Mouse (Mus musculus): ENCODE measurements around the gene Eif3f. TPM values are rescaled to one million over a fixed set of nuclear protein-coding genes. Genes with fewer than 3 reads are reported as not detected.

Eif3f gene
- total and polyA plus RNA-seq, 3 experiments, result 145 to 283 (median 226) TPM

DNA sequence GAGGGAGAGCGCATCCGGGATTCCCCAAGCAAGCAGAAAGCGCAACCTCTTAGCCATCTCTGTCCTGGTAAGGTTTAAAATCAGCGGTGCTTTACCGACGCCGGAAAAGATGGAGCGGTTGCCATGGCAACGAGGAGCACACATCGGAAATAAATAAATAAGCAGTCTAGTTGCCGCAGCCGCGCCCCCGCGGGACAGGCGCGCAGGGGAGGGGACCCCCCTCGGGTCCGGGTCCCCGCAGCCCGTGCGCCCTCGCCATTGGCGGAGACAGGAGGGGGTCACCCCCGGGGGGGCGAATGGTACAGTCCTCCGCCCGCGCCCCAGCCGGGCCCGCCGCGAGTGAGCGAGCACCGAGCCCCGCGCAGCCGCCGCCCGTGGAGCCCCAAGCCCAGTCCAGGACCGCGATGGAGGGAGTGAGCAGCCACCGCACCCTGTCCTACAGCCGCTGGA is 16.1 kb downstream of the Eif3f start, which contains the start of gene Tub:
Gene Tub, plus strand, starts transcription at position 27 of the 450 bp plus-strand sequence.
- Histone ChIP-seq H3K4me1 (ENCODE audit: control insufficient read depth in 1 of 2, insufficient read depth in 2 of 2, low read length in 2 of 2) (peaks cover 3 to 15% of the 10 kb centered on the region in 2 experiments; a peak in 2 of 4 replicates), H3K9me3 (replicated peaks; ENCODE audit: insufficient read depth, low read length) (no peaks in the 10 kb centered on the region), H3K27me3 (ENCODE audit: control insufficient read depth in 1 of 2, insufficient read depth in 2 of 2, low read length in 2 of 2) (no peaks in the 10 kb centered on the region), H3K4me3 (ENCODE audit: control insufficient read depth in 1 of 2, insufficient read depth in 1 of 2, low read depth in 2 of 2, low read length in 2 of 2) (no peak within 1 kb of the TSS), H3K9ac (ENCODE audit: control insufficient read depth, low read depth, low read length, poor library complexity, severe bottlenecking) (no peak within 1 kb of the TSS), H3K27ac (ENCODE audit: control insufficient read depth, low read depth, low read length) (no peak within 1 kb of the TSS), H3K36me3 (ENCODE audit: control insufficient read depth in 1 of 2, insufficient read depth in 2 of 2, low read length in 2 of 2) (peaks cover 0 to 16% of the 10 kb centered on the region in 2 experiments; a peak in 2 of 4 replicates), H3K79me2 (ENCODE audit: control insufficient read depth, insufficient read depth, low read length, poor library complexity) (no peaks in the 10 kb centered on the region)
- no peak for TF ChIP-seq TCF12 (IDR thresholded peaks at IDR 0.05; ENCODE audit: low read depth, low read length)
- no peak for TF ChIP-seq ZKSCAN1 (IDR thresholded peaks at IDR 0.05; ENCODE audit: low read depth, low read length)
- TF ChIP-seq TAL1 (IDR thresholded peaks at IDR 0.05; ENCODE audit: low read length), result no peak
- TF ChIP-seq RAD21 (IDR thresholded peaks at IDR 0.05; ENCODE audit: low read depth, low read length), result no peak
- TF ChIP-seq EP300 (IDR thresholded peaks at IDR 0.05; ENCODE audit: low read depth in 1 of 2, low read length in 2 of 2), result no peak
- no peak for TF ChIP-seq CTCF (IDR thresholded peaks at IDR 0.05 in 2 of 3, conservative IDR thresholded peaks at IDR 0.05 in 1 of 3; ENCODE audit: control insufficient read depth in 1 of 3, insufficient read depth in 1 of 3, low read depth in 2 of 3, low read length in 3 of 3, poor library complexity in 1 of 3, severe bottlenecking in 1 of 3)
- TF ChIP-seq MAFK (IDR thresholded peaks at IDR 0.05; ENCODE audit: borderline replicate concordance, low read depth, low read length), result no peak
- TF ChIP-seq POLR2A (IDR thresholded peaks at IDR 0.05; ENCODE audit: control insufficient read depth in 1 of 2, insufficient read depth in 1 of 2, low read depth in 1 of 2, low read length in 2 of 2, poor library complexity in 1 of 2), result no peak
- no peak for TF ChIP-seq CHD1 (IDR thresholded peaks at IDR 0.05; ENCODE audit: low read depth, low read length)
- no peak for TF ChIP-seq MAZ (IDR thresholded peaks at IDR 0.05; ENCODE audit: low read depth, low read length)
- no peak for TF ChIP-seq ZMIZ1 (IDR thresholded peaks at IDR 0.05; ENCODE audit: low read depth, low read length)
- no peak for TF ChIP-seq E2F4 (IDR thresholded peaks at IDR 0.05; ENCODE audit: borderline replicate concordance, low read depth, low read length)
- TF ChIP-seq CHD2 (IDR thresholded peaks at IDR 0.05; ENCODE audit: low read length), result no peak
- no peak for TF ChIP-seq POLR2AphosphoS2 (IDR thresholded peaks at IDR 0.05; ENCODE audit: low read length)
- no peak for TF ChIP-seq ZNF384 (IDR thresholded peaks at IDR 0.05; ENCODE audit: low read depth, low read length)
- DNase-seq (ENCODE audit: low read depth, low spot score), result no peak

DNA sequence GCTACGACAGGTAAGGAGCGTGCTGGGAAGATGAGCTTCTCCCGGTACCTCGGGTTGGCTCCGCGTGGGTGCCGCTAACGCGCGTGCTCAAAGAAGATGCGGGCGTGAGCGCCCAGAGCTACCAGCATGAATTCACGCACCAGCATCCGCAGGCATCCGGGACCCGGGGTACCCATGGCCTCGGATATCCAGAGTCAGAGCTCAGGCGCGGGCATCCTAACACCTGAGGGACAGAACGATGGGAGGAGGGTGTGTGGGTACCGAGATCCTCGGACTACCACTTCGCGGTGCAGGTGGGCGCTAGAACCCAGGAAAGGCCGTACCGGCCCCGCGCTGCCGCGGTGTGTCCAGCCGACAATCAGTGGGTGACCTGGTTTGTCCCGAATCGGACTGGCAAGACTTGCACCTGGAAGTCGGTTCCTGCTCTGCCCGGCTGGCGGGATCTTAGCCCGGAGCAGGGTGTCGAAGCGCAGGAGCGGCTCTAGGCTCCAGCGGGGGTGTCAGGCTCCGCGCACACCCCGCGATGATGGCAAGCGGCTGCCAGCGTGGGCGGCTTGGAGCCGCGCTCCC is 16.6 kb downstream of the Eif3f start:
- H3K4me3 ChIP-seq (ENCODE audit: control insufficient read depth in 1 of 2, insufficient read depth in 1 of 2, low read depth in 2 of 2, low read length in 2 of 2), result no peak overlapping the region
- peaks cover 3 to 15% of the 10 kb centered on the region in 2 experiments; a peak in 2 of 4 replicates for H3K4me1 ChIP-seq (ENCODE audit: control insufficient read depth in 1 of 2, insufficient read depth in 2 of 2, low read length in 2 of 2)
- H3K27me3 ChIP-seq (ENCODE audit: control insufficient read depth in 1 of 2, insufficient read depth in 2 of 2, low read length in 2 of 2), result no peaks in the 10 kb centered on the region
- H3K79me2 ChIP-seq (ENCODE audit: control insufficient read depth, insufficient read depth, low read length, poor library complexity), result no peaks in the 10 kb centered on the region
- H3K9ac ChIP-seq (ENCODE audit: control insufficient read depth, low read depth, low read length, poor library complexity, severe bottlenecking), result no peak overlapping the region
- no peak for DNase-seq (ENCODE audit: low read depth, low spot score)
- no peak overlapping the region for H3K27ac ChIP-seq (ENCODE audit: control insufficient read depth, low read depth, low read length)
- H3K36me3 ChIP-seq (ENCODE audit: control insufficient read depth in 1 of 2, insufficient read depth in 2 of 2, low read length in 2 of 2), result peaks cover 0 to 16% of the 10 kb centered on the region in 2 experiments; a peak in 2 of 4 replicates
- no peaks in the 10 kb centered on the region for H3K9me3 ChIP-seq (replicated peaks; ENCODE audit: insufficient read depth, low read length)
- TF ChIP-seq TBP (IDR thresholded peaks at IDR 0.05; ENCODE audit: low read depth, low read length), result no peak
- no peak for TF ChIP-seq TCF12 (IDR thresholded peaks at IDR 0.05; ENCODE audit: low read depth, low read length)
- TF ChIP-seq BHLHE40 (IDR thresholded peaks at IDR 0.05; ENCODE audit: borderline replicate concordance, low read depth, low read length), result no peak
- TF ChIP-seq POLR2AphosphoS2 (IDR thresholded peaks at IDR 0.05; ENCODE audit: low read length), result no peak
- TF ChIP-seq NELFE (IDR thresholded peaks at IDR 0.05; ENCODE audit: low read depth, low read length), result no peak
- no peak for TF ChIP-seq ZMIZ1 (IDR thresholded peaks at IDR 0.05; ENCODE audit: low read depth, low read length)
- no peak for TF ChIP-seq SMC3 (IDR thresholded peaks at IDR 0.05; ENCODE audit: low read depth, low read length)
- TF ChIP-seq UBTF (IDR thresholded peaks at IDR 0.05; ENCODE audit: borderline replicate concordance, insufficient read depth, low read depth, low read length), result no peak
- TF ChIP-seq CTCF (IDR thresholded peaks at IDR 0.05 in 2 of 3, conservative IDR thresholded peaks at IDR 0.05 in 1 of 3; ENCODE audit: control insufficient read depth in 1 of 3, insufficient read depth in 1 of 3, low read depth in 2 of 3, low read length in 3 of 3, poor library complexity in 1 of 3, severe bottlenecking in 1 of 3), result no peak
- TF ChIP-seq E2F4 (IDR thresholded peaks at IDR 0.05; ENCODE audit: borderline replicate concordance, low read depth, low read length), result no peak
- no peak for TF ChIP-seq CHD1 (IDR thresholded peaks at IDR 0.05; ENCODE audit: low read depth, low read length)
- TF ChIP-seq CHD2 (IDR thresholded peaks at IDR 0.05; ENCODE audit: low read length), result no peak
- TF ChIP-seq ZC3H11A (IDR thresholded peaks at IDR 0.05; ENCODE audit: low read depth, low read length), result no peak

Measured in MEL (cell line).